Mouse (Mus musculus) cerebellum, postnatal 4 days (tissue): ENCODE measurements at regions not wholly inside any gene's neighbourhood (a gene's known extent, or its start where the extent isn't known, plus 50 kb on each side); places are given as distances from the start of the nearest gene placed in this dataset.

Experiments used
- DNase-seq, 2 experiments: peaks; one replicate each; pipeline ENCODE4 v3.0.0; 2022; ENCODE audit warnings: low spot score in 2 of 2, mixed read lengths in 1 of 2

- no peak for DNase-seq
Measured at GRCm38 (mm10) chr5:12219424-12220107, 163.6 kb upstream of the Sema3d start.

DNA sequence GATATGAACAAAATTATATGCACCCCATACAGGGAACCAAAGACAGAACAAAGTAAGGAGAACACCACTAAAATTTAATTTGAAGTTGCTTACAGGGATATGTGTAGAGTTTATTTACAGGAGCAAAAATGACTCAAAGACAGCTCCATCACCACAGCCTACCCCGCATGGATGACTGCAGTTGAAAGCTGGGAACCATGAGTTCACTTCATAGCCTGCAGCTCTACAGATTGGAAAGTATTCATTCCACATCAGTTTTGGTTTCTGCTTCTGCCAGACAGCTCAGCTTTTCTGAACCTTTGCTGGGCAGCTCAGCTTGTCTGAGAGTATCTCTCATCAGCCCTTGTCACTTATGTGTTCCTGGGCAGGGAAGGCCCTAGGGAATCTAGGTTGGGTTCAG is 160.6 kb upstream of the Sema3d start:
- no peak for DNase-seq

GRCm38 (mm10) chr5:12233377-12234096 is 149.6 kb upstream of the Sema3d start:
- DNase-seq: no peak

DNA sequence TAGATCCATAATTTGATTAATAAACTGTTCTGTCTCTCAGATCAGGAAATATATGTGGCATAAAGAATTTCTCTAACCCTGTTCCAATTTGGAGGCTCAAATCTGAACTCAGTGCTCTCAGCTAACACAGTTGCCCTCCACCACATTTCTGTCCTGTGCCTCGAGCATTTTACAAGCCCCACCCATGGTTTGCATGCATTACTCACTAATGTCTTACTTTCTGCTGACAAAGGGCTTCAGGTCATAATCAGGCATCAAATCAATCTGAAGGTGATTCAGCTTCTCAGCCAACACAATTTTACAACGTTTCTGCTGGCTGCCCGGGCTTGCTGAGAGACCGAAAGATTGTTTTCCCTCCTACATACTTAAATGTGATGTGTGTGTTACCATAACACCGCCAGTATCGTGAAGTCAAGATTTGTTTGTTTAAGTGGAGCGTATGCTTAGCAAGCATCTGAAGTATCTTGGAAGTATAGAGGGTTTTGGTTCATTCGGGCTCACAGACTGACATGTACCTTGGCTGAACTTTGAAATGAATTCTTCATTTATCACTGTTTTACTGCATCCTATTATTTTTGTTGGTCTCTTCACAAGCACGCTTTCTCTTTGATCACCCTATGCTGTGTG is 139.9 kb upstream of the Sema3d start:
- no peak for DNase-seq

DNA sequence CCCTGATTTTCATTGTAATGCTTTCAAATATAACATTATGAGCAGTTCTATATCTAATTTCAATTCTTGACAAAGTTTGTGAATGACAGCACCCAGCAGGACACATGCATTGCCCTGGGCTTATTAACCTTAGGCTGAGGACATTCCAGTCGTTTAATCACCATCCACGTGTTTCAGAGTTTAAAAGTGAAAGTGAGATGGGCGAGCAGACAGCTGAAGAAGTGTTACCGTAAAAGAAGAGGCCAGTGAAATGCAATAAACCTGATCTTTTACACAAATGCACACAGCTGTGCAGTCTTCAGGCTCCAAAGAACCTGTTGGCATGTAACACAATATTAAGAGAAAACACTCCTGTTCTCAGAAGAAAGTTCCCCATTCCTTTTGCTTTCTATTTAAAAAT is 89.5 kb upstream of the Sema3d start:
- DNase-seq: no peak

- DNase-seq: no peak
Measured at GRCm38 (mm10) chr5:12297331-12297730, 85.9 kb upstream of the Sema3d start.

DNA sequence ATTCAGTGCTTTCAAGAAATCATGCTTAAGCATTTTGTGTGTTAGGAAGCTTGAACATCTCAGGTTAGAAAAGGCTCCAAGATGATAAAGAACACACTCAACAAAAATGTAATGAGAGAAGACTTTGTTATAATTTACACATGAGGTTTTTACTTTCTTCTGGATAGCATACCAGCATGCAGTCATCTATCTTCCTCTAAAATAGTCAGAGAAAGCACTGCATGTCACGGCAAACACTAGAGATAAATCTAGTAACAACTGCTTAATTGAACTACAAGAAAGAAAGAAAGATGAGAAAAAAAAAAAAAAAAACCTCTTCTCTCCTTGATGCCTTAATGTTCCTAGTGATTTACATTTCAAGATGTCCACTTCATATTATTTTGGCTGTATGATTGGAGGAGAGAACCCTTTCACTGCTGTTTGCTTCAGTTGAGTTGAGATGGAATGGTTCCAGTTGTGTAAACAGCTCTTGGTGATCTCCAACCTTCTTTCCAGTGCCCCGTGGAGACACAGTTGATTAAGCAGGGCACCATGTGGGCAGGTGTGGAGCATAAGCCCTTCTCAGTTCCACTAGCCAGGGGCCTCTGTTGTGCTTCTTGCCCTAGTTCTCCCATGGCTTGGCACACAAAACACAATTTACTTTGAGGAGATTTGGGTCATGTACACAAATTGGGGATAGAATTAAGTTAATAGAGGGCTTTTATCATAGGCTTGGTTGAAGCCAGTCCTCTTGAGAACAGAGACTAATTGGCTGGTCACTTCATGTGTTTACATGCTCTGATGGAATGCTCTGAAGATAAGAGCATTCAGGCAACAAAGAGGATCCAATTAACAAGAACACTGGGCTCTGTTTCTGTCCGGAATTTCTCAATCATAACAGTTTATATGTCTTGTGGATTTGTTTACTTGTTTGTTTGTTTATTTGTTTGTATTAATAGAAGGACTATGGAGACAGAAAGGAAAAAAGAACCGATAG is 81.1 kb upstream of the Sema3d start:
- DNase-seq: no peak

- no peak for DNase-seq
Measured at GRCm38 (mm10) chr5:12309408-12309807, 73.8 kb upstream of the Sema3d start.

- no peak for DNase-seq
Measured at GRCm38 (mm10) chr5:12332648-12333305, 50.4 kb upstream of the Sema3d start.
